Mouse (Mus musculus) urinary bladder, postnatal 36 days (tissue): Measurements from ENCODE around the gene Srebf1.

Source experiments
- DNase-seq, 2 experiments: peaks; one replicate each; pipeline ENCODE4 v3.0.0; 2022; ENCODE audit warnings: low spot score in 2 of 2, mixed read lengths in 1 of 2

The Srebf1 gene

DNA sequence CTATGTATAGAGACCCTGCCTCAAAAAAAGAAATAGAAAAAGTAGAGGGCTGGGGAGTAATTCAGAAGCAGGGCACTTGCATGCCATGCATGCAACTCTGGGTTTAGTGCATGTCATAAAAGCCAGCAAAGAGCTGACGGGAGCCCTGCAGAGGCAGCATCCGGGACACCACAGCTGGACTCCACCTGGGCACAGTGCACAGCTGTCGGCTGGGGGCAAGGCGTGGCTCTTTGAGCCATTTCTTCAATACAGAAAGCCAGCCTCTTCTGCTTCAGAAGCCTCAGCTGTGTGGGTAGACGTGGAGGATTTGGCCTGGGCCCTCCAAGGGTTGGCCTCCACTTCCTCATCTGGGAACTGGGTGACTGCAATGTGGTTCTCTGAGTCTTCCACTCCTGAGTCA is 13.0 kb upstream of the Srebf1 start:
- no peak for DNase-seq

DNA sequence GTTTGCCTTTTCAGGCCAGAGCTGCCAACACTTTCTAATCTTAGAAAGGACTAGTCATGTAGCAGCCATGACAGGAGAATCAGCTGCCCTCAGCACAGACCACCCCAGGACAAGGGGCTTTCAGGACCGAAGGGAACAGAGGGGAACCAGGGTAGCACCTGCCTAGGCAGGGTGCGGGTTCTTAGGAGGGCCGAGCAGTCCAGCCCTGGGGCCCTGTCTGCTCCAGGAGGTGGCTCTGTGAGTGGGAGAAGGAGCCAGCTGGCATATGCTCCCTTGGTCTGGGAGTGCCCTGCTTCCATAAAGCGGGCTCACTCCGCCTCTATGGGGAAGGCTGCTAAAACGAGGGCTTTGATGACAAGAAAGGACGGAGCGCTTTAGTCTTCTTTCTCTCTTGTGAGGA is 10.9 kb upstream of the Srebf1 start:
- DNase-seq: no peak

DNA sequence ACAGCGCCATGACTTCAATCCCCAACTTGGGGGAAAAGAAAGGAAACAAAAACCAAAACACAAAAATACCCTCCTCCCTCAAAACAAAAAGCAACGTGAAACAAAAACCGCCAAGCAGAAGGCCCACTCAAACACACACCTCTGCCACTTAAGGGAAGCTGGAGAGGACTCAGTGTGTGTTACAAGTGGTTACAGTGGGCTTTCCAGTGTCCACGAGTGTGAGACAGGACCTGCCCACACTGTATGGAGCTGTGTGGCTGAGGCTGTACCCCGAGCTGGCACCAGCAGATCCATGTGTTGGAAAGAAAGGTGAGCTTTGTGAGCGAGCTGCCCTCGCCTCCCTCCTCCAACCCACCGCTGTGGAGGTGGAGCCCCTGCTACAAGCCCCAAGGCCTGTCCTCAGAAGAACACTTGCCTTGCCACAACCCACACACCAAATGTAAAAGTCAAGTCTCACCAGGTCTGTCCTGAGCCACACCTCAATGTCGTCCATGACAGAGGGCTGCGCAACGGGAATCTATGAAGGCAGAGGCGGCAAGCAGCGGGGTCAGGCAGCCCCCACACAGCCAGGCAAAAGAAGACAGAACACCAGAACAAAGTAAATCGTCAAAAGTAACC is 10.2 kb upstream of the Srebf1 start:
- DNase-seq: no peak

DNA sequence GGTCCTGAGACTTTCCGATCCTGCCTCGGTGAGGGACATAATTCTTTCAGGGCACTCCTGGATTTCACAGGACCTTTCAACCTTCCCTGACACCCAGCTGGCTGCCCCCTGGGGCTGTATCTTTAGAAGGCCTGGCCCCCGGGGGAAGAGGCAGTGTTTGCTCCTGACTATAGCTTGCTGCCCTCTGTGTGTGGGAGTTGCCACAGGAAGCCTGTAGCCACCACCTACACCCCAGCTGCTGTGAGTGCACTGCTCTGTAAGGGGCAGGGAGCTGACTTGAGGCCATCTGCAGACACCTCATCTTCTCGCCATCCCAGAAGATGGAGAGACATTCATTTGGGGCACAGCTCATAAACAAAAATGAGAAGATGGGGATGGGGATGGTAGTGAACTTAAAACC is 9.6 kb upstream of the Srebf1 start:
- no peak for DNase-seq

GRCm38 (mm10) chr11:60231326-60231725 is 8.9 kb upstream of the Srebf1 start:
- no peak for DNase-seq

DNA sequence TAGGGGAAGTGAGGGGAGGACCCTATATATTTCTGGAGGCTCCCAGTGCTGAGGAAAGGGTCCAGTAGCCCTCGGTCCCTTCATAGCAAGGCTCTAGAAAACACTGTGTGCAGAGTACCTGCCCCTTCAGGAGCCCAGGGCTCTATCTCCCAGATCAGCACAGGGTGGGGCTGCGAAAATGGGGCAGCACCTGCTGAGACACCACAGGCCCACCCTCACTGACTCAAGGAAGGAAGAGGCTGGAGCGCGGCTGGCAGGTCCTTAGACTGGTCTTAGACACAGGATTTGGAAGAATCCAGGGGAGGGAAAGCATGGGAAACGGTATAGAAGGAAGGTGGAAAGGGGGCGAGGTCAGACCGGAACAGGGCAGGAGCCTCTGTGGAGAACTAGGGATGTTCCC is 8.1 kb upstream of the Srebf1 start:
- no peak for DNase-seq

GRCm38 (mm10) chr11:60229821-60230220 is 7.4 kb upstream of the Srebf1 start:
- peak in 1 of 2 experiments; percentile 42 for DNase-seq

DNA sequence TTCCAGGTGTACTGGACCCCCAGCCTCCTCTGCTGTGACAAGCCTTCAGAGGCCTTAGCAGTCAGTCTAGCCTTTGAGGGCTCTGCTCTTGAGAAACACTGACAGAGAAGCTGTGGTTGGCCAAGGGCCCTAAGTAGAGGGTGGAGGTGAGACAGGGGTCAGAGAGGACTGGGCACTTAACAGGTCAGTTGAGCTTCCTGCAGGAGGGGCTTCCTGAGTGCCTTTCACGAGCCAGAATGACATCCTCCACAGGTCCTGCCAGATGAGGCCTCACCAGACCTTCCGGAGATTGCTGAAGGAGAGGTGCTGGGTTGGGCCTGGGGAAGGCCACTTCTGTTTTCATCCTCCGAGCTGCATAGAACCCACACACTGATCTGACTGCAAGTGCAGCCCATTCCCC is 6.1 kb upstream of the Srebf1 start:
- no peak for DNase-seq

- DNase-seq: no peak
Measured at GRCm38 (mm10) chr11:60225874-60226273, 3.5 kb upstream of the Srebf1 start.

DNA sequence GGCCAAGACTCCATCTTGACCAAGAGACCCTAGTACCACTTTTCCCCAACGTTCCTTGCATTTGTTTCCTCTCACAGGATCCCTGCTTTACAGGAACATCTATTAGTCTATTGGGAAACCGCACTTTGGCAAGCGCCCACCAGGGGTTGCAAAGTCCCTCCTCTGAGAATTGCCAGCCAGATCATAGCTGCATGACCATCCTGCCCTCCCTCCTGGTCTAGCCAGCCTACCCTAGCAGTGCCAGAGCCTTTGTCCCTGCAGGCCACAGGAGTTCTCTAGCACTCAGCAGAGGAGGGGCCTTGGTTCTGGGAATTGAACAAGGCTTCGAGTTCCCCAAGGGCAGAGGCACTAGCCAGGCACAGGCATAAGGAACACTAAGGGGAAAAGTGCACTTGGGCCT is 2.3 kb upstream of the Srebf1 start:
- peak in 1 of 2 experiments; percentile 70 for DNase-seq

DNA sequence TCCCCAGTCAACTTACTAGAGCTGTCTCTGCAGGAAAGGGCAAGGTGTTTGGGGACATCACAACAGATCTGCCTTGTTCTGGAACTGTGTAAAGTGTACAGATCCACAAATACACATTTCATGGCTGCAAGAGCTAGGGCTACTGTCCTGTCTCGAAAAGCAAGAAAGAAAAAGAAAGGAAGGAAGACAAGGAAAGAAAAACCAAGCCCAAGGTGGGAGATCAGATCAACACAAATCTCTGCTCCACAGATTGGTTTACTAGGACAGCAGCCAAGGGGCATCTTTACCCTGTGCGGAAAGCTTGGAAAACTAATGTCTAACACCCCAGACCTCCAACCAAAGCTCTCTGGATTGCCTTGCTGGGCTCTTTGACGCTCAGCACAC is 304 bp downstream of the Srebf1 start:
- DNase-seq: no peak

DNA sequence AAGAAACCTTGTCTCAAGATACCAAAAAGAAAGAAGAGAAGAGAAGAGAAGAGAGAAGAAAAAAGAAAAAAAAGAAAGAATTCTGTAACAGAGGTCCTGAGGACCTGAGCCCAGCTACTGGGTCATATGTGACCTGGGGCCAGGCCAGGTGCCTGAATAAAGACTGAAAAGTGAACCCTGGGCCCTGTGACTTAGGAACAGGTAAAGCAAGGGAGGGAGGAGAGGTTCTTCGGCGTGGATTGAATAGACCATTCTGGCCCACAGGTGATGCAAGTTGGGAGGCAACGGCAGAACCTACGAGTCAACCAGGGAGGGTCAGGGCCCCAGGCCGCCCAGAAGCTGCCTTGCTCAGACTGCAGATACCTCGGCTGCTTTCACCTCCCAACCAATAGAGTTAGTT is 956 bp downstream of the Srebf1 start:
- DNase-seq: no peak

- DNase-seq: peak; percentile 93 to 94
Measured at GRCm38 (mm10) chr11:60220291-60220804, 2.0 kb downstream of the Srebf1 start.

DNA sequence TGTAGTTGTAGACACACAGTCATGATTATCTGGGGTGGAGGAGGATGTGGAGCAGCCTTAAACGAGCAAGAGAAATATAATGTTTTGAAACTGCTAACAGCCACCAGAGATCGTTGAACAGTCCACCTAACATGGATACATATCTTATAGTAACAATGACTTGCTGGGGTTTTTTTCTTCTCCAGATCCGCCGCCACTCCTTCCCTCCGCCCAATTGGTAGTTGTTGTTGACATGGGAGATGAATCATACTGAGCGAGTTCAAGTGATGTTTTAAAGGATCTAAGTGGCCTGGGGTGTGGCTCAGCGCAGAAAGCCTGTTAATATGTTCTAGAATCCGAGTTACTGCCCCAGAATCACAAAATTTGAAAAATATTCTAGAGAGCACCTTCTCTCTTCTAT is 2.8 kb downstream of the Srebf1 start:
- DNase-seq: peak; percentile 43 to 47

- DNase-seq: no peak
Measured at GRCm38 (mm10) chr11:60217467-60217866, 4.9 kb downstream of the Srebf1 start.

DNA sequence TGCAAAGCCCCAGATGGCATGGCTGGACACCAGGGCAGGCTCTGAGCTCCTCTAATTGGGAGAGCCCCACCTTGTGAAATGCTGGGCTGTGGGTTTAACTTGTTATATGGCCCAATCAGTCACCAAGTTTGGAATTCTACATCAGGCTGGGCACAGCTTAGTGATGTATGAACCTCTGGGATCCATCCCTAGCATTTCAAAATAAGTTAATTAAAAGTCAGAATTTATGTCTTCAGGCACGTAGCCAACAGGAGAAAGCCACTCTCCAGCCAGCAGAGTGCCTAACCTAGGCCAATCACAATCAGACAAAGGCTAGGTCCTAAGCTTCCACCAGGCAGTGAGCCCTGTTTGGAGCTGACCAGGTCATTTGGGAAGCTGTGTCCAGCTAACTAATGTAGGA is 5.7 kb downstream of the Srebf1 start:
- no peak for DNase-seq

DNA sequence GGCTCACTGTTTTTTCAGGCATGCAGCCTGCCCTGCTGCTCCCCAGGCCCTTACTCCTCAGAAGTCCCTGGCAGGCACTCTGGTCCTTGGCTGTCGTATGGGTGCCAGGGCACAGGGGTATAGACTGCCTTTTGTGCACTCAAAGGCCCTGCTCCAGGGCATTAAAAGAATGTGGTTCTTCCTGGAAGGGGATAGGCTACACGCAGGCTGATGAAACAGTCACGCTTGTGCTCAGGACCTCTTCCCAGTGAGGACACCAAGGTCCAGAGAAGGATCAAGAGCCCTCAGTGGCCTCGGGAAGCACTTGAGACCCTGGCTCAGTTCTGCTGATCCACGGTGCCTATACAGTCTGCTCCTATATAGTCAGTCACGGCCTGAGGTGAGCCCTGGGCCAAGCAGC is 9.1 kb downstream of the Srebf1 start:
- no peak for DNase-seq

DNA sequence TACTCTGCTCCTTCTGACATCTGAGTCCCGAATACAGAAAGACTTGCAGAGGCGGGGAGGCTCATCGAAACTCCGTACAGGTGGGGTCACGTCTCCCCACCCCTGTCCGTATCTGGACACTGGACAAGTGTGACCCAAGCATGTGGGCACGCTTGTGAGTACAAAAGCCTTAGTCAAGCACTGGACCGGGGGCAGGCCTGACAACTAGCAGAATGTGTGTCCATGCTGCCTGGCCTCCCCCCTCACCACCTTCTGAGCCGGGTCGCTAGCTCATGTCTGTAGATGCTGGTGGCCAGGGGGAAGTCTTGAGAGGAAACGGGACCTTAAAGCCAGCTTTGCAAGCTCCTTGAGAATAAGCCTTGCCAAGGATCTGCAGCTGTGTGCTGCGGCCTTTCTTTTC is 10.6 kb downstream of the Srebf1 start:
- no peak for DNase-seq

GRCm38 (mm10) chr11:60211152-60211551 is 11.2 kb downstream of the Srebf1 start:
- DNase-seq: no peak

DNA sequence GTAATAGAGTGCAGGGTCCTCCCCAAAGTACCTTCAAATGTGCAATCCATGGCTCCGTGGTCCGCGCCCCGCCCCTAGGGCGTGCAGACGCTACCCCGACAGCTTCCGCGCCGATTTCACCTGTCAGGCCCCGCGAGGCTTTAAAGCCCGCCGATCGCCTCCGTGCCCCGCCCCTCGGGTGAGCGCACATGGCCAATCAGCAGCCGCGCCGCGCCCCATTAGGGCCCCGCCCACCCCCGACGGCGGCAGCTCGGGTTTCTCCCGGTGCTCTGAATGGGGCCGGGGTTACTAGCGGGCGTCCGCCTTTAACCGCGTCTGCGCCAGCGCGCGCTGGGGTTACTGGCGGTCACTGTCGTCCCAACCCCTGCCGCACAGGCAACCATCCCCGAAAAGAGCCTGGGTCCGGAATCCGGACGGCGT is 12.1 kb downstream of the Srebf1 start:
- DNase-seq: peak; percentile 96

DNA sequence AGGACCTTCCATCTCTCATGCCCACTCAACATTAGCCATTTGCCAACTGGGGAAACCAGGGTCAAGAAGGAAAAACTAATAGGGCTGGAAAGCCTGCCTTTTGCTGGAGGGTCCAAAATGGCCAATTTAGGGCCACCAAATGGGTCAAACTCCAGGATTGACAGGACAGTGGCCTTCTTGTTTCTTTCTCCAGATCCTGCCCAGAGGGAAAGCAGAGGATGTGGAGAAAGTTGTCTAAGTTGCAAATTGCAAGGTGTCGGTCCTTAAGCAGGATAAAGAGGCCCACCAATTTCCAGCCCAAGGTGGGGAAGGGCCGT is 12.5 kb downstream of the Srebf1 start:
- no peak for DNase-seq

GRCm38 (mm10) chr11:60209217-60209932 is 13.0 kb downstream of the Srebf1 start:
- DNase-seq: peak in 1 of 2 experiments; percentile 81

DNA sequence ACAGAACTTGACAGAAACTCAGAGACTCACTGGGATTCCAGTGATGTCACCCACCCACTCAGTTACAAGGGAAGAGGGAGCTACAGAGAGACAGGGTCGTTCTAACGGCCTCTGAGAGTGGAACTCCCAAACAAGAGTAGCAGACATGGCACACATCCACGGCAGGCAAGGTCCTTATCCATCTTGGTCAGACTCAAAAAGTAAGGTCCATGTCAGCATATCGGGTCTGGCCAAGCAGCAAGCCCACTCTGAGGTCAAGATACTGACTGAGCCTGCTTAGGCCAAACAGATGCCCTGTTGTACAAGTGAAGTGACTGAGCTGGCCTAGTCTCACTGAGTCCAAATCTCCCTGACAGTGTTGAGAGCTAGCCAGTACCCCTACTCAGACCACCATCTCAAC is 13.7 kb downstream of the Srebf1 start:
- DNase-seq: no peak

GRCm38 (mm10) chr11:60208201-60208600 is 14.2 kb downstream of the Srebf1 start:
- peak in 1 of 2 experiments; percentile 48 for DNase-seq
